Mouse (Mus musculus) adrenal gland, postnatal 4 days (tissue): ENCODE data around the gene Ckb. TPM values are rescaled to one million over a fixed set of nuclear protein-coding genes. Genes with fewer than 3 reads are reported as not detected.

ENCODE experiments used
- DNase-seq, 2 experiments: peaks; one replicate each; pipeline ENCODE4 v3.0.0; 2021 to 2022; ENCODE audit warnings: low spot score in 2 of 2, mixed read lengths in 2 of 2
- total RNA-seq, 2 experiments: library from RNA; stranded (reverse); gene quantifications; 2 replicates each; pipeline ENCODE4 v1.2.3; 2021

The Ckb gene
- total RNA-seq, 2 experiments from 2014 or later: 39.6 to 40.9 TPM

- DNase-seq: no peak
Measured at GRCm38 (mm10) chr12:111693341-111694270, 21.5 kb upstream of the Ckb start.

DNA sequence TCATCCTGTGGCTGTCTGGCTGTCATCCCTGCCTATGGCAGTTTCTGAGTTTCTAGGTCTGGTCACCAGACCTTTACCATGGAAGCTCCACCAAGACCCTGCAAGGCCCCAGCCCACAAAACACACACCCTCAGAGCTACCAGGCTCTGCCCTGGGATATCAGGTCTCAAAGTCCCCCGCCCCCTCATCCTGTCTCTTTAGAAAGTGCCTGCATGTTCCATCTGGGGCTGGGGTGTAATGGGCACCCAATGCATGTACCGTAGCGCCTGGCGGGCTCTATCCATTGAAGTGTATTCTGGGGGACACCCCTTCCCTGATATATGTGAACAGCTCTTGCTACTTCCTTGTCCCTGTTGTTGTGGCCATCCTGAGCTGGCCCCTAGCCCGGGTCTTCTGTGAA, 20.8 kb upstream of the Ckb start:
- no peak for DNase-seq

GRCm38 (mm10) chr12:111691346-111691872, 19.3 kb upstream of the Ckb start:
- DNase-seq: no peak

DNA sequence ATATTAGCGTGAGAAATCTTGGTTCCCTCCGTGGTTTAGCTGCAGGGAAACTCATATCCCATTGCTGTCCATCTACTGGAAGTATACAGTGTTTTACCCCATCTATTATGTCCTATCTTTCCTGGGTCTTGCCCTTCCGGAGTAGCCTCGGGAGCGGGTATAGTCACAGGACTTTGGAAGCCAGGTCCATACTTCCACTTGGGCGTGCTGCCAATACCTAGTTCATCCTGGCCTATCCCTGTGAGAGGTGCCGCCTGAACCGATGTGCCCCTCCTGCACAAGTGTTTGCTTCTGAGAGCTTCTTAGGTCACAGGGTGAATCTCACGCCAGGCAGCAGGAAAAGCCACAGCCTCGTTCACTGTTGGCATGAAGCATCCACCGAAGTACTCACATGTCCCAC, 17.3 kb upstream of the Ckb start:
- no peak for DNase-seq

GRCm38 (mm10) chr12:111688069-111688428, 15.9 kb upstream of the Ckb start:
- DNase-seq: no peak

GRCm38 (mm10) chr12:111687350-111688068, 15.4 kb upstream of the Ckb start:
- peak in 1 of 2 experiments; percentile 29 for DNase-seq

GRCm38 (mm10) chr12:111686390-111686789, 14.3 kb upstream of the Ckb start:
- DNase-seq: no peak

GRCm38 (mm10) chr12:111682806-111683205, 10.7 kb upstream of the Ckb start:
- no peak for DNase-seq

- no peak for DNase-seq
Measured at GRCm38 (mm10) chr12:111682003-111682402, 9.9 kb upstream of the Ckb start.

DNA sequence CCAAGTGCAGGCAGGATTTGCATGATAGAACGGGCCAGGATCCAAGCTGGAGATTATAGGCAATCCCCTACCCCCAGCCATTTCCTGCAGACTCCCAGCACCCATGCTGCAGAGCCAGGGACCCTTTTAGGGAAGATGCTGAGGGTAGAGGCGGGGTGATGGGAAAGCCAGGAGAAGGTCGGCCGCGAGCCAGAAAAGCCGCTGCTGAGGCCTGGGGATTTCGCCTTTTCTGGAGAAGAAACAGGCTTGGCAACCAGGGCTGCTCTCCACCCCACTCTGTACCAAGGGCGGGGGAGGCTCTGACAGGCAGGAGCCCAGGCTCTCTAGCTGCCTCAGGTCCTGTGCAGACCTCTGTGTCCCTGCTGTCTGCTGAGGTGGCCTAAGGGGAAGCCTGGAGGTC, 9.2 kb upstream of the Ckb start:
- no peak for DNase-seq

DNA sequence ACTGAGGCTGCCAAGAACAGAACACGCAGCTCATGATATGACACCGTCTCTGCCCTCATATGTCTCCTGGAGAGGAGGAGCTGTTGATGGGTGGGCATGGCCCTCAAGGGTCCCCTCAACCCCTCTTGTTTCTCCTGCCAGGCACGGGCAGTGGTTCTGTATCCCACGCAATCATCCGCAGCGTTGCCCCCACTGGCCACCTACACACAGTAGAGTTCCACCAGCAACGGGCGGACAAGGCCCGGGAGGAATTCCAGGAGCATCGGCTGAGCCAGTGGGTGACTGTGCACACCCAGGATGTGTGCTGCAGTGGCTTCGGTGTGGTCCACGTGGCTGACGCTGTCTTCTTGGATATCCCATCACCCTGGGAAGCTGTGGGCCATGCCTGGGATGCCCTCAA, 8.5 kb upstream of the Ckb start:
- DNase-seq: no peak

DNA sequence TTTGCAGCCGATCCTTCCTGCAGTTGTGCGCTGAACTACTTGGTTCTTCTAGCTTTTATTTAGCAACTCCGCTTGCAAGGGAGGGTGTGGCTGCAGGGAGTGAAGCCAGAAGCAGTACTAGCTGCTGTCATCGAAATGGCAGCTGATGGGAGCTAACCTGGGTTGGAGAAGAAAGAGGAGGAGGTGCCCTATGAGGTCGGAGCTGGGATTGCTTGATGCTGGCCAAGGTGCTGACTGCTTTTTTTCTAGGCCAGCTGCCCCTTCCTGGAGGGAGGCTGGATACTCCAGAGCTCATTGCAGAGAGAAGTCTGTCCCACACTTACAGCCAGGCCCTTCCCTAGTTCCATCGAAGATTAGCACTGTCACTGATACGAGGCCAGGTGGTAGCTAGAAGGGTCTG, 6.9 kb upstream of the Ckb start:
- DNase-seq: no peak

GRCm38 (mm10) chr12:111678670-111678933, 6.5 kb upstream of the Ckb start:
- no peak for DNase-seq

DNA sequence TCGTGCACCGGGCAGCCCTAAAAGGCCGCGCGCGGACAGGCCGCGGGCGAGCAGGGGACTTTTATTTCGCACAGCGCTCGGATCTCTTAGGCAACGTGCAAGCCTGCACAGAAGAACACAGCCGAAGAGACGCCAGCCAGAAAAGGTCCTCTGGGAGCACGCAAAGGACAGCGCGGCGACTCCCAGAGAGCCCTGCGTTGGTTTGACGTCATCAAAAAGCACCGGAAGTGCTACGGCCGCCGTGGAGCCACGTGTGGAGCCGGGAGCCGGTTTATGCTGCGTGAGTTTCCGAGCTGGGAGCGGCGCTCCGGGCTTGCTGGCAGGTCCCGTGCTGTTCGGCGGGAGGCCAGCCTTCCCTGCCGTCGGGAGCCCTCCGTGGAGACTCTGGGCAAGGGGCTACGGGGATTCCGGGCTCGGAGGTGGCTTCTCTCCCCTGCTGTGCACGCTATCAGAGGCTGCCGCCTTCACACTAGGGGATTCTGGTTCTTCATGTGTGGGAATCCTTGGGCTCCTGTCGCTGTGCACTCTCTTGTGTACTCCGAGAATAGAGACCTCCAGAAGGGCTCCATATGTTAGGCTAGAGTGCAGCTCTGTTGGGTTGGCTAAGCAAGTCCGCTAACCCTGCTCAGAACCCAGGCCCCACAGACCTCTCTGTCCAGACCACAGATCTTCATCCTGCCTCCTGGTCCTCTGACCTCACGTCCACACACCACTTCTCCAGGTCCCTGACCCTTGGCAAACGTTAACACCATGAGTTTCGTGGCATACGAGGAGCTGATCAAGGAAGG, 5.9 kb upstream of the Ckb start, which contains the start of gene Trmt61a:
Gene Trmt61a, plus strand, starts transcription at position 224 of the 788 bp plus-strand sequence.
- DNase-seq: peak; percentile 68 to 71

DNA sequence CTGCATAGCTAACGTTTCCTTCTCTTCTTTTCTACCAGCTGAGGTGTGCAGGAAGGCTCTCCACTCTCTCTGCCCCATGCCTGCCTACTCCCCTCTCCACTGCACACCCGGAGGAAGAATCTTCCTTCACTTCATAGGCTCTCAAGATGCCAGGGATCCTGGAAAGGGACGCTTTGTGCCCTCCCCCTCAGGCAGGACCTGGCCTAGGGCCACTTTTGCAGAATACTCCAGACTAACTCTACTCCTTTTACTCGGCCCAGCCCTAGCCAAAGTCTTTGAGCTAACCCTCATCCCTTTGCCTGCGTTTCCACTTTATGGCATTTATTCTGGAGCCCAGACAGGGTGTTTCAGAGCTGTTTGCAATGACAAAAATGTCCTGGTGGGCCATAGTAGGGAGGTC, 5.3 kb upstream of the Ckb start:
- DNase-seq: no peak

GRCm38 (mm10) chr12:111675797-111676580, 3.9 kb upstream of the Ckb start:
- no peak for DNase-seq

DNA sequence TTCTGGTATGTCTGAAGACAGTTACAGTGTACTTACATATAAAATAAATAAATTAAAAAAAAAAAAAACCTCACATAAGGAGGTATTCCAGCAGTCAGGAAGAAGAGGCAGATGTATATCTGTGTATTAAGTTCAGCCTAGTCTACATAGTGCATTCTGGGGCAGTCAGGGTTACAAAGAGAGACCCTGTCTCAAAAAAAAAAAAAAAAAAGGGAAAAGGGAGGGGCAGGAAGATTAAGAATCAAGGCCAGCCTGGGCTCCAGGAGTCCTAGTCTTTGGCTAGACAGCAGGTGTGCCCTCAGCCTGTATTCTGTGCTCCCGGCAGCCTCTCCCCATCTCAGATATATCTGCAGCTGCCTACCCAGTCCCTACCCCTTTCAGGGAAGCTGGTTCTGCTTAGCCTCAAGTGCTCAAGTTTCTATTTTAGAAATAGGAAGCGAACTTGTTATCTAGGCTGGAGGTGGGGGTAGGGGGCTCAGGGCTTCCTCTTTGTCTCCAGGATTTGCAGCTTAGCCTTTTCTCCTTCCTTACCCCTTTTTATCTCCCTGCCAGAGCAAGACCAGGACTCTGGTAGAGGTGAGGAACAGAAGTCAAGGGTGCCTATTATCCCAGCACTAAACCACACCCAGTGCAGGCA, 2.8 kb upstream of the Ckb start:
- no peak for DNase-seq

DNA sequence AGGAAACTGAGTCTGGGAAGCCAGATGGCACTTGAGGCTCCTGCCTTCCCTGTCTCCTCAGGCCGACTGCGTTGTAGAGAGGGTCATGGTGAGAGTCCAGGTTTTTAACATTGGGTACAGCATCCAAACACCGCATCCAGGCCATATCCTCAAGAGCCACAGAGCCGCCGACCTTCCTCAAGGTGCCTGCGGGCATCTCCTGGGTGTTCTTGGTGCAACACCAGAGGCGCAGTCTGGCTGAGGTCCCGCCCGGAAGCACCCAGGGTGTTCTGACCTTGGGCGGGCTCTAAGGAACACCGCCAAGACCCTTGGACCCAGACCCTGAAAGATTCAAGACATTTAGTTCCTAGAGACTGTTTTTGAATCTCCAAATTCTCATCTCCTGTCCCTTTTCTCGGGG, 443 bp upstream of the Ckb start:
- DNase-seq: no peak

DNA sequence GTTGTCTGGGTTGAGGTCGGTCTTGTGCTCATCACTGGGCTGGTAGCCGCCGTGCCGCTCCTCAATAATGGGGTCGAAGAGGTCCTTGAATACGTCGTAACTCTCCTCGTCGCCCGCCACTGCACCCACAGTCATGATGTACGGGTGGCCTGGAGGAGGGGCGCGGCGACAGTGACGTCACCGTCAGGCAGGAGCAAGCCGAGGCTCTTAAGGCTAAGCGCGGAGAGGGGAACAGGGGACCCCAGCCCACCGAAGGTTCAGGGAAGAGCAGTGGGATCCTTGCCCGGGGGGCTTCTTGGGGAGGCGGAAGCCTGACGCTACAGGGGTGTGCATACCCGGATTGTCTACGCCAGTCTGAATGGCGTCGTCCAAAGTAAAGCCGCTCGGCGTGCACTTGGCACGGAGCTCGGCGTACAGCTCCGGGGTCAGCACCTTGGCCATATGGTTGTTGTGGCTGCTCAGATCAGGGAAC, 671 bp downstream of the Ckb start:
- DNase-seq: no peak

GRCm38 (mm10) chr12:111670976-111671375, 1.2 kb downstream of the Ckb start:
- DNase-seq: no peak
